Mouse (Mus musculus) E14TG2a.4 (cell line): ENCODE results near the gene Apold1.

ENCODE experiments used
- H3K27me3 ChIP-seq: 2 replicates; pipeline ENCODE4 v1.6.1; 2014; ENCODE audit warnings: low read length, control low read depth; ENCODE audit not compliant: insufficient read depth
- H3K36me3 ChIP-seq: 2 replicates; pipeline ENCODE4 v1.6.1; 2014; ENCODE audit warnings: low read length, control low read depth; ENCODE audit not compliant: insufficient read depth
- H3K4me1 ChIP-seq: replicated peaks from 2 replicates; pipeline ENCODE4 v1.6.1; 2014; ENCODE audit warnings: low read depth, low read length, control low read depth
- H3K4me3 ChIP-seq: replicated peaks from 2 replicates; pipeline ENCODE4 v1.5.1; 2014; ENCODE audit warnings: mild to moderate bottlenecking, low read length
- H3K9me3 ChIP-seq: 2 replicates; pipeline ENCODE4 v1.6.1; 2014; ENCODE audit warnings: low read length, control low read depth
- CTCF ChIP-seq: conservative IDR thresholded peaks from 2 replicates; pipeline ENCODE4 v1.5.1; 2014; ENCODE audit warnings: low read length
- NANOG ChIP-seq: IDR thresholded peaks from 2 replicates; pipeline ENCODE4 v1.6.1; 2014; ENCODE audit warnings: borderline replicate concordance, low read length, mixed read lengths
- POU5F1 ChIP-seq: IDR thresholded peaks from 2 replicates; pipeline ENCODE4 v1.6.1; 2014; ENCODE audit warnings: low read length, borderline replicate concordance

The Apold1 gene

DNA sequence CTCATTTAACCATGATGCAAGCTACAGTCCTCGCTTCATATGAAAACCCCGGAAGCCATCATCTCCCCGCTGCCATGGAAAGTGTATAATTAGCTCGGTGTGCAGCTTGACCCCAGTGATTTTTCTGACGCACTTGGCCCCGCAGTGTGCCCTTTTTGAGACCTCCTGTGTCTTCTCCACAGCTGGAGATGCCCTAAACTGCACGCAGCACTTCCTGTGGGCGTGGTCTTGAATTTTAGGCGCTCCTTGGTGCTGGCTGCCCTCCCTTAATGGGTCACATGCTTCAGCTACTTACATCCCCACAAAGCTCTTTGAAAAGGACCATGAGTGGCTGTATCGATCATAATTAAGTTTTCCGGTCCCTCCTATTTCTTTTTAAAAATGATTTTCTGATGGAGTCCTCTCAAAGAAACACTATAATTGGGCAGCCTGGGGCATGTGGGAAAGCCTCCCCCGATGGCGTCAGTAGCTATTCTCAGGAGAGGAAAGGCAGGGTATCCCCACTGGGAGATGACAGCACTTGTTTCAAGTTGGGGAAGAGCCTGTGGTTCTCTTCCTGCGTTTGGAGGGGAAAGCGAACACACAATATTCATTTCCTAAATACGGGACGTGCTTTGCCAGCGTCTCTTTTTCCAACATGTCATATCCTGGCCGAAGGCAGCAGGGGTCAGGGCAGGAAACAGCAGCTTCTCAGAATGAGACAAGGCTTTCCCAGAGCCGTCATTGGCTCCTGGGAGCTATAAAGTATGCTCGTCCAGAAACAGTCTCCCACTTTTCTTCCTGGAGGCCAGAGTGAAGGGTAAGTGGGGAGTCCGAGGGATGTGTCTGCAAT is at the start of gene Apold1:
Apold1 (plus strand) TSS at position 488 of the 832 bp plus-strand sequence.
- no peaks in the 10 kb centered on the region for H3K9me3 ChIP-seq
- TF ChIP-seq NANOG = no peak
- TF ChIP-seq CTCF = no peak
- no peak for TF ChIP-seq POU5F1
- H3K4me3 ChIP-seq = peak within 1 kb of the TSS; percentile 46
- peaks cover 43% of the 10 kb centered on the region for H3K4me1 ChIP-seq
- H3K36me3 ChIP-seq = no peaks in the 10 kb centered on the region
- peaks cover 53% of the 10 kb centered on the region for H3K27me3 ChIP-seq

DNA sequence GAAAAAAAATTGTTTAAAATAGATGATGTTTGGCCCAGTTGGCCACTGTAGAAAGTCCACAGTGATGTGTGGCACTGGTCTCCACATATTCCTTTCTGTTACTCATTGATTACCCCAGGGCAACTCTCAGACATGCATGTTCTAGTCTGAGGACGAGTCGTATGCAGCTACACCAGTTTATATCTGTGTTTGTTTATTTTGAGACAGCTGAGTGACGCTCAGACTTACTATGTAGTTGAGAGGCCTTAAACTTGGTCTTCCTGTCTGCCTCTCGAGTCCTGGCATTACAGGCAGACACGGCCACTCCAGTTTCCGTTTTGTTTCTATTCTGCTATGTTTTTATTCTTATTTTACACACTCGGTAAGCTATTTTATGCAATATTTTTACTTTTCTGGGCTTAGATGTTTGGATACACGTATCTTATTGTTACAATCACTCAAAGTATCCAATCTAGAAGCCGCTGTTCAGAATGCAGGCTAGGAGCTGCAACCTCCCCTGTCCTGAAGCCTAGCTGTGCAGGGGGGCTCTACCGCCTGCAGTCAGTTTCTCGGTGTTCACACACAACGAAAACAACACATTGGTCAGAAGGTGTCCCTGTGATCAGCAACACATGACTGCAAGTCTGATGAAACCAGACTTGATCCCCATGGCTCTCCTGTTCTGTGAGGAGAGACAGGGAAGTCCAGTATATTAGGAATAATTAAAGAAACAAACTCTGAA is 48.9 kb upstream of the Apold1 start:
- peaks cover 4% of the 10 kb centered on the region; the same call in 1 of the 2 replicates for H3K36me3 ChIP-seq
- H3K9me3 ChIP-seq = no peaks in the 10 kb centered on the region
- H3K27me3 ChIP-seq = no peaks in the 10 kb centered on the region
- TF ChIP-seq CTCF = no peak
- TF ChIP-seq POU5F1 = no peak
- no peak for TF ChIP-seq NANOG
- H3K4me3 ChIP-seq = no peak overlapping the region
- H3K4me1 ChIP-seq = peaks cover 45% of the 10 kb centered on the region

DNA sequence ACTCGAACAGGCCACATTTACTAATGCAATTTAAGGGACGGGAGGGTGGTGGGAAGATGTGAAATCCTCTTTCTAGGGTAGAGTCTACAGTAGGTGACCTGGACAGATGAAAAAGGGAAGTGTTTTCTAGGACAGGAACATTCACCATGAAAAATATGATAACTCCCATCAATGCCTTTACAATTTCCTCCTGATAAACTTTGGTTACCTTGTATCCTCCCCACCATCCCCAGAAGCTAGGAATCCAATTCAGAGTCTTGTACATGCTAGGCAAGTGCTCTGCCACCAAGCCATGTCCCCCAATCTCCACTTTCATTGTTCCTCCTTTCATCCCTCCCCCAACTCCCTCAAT is 48.3 kb upstream of the Apold1 start:
- H3K9me3 ChIP-seq = no peaks in the 10 kb centered on the region
- no peak for TF ChIP-seq CTCF
- no peak for TF ChIP-seq POU5F1
- no peak for TF ChIP-seq NANOG

DNA sequence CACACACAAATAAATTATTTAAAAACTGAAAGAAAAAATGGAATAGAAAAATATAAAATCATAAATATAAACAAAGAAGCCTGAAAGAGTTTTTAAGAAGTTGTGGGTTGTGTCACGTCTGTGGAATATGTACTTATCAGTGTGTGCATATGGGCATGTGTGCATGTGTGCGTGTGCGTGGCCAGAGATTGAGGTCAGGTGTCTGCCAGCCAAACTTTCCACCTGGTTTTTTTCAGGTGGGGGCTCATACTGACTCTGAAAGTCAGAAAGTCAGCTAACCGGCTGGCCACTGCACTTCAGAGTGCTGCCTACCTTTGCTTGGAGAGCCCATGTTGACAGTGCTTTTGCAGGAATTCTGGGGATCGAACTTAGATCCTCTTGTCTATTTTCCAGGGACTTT is 47.2 kb upstream of the Apold1 start:
- Histone ChIP-seq H3K27me3 (no peaks in the 10 kb centered on the region), H3K4me1 (peaks cover 48% of the 10 kb centered on the region), H3K9me3 (no peaks in the 10 kb centered on the region), H3K36me3 (peaks cover 4% of the 10 kb centered on the region; the same call in 1 of the 2 replicates), H3K4me3 (no peak overlapping the region)
- TF ChIP-seq NANOG (no peak), POU5F1 (no peak), CTCF (no peak)

More for the DNA sequence above, 48.3 kb upstream of the Apold1 start:
- no peaks in the 10 kb centered on the region for H3K27me3 ChIP-seq
- no peak overlapping the region for H3K4me3 ChIP-seq
- H3K36me3 ChIP-seq = peaks cover 4% of the 10 kb centered on the region; the same call in 1 of the 2 replicates
- peaks cover 45% of the 10 kb centered on the region for H3K4me1 ChIP-seq

DNA sequence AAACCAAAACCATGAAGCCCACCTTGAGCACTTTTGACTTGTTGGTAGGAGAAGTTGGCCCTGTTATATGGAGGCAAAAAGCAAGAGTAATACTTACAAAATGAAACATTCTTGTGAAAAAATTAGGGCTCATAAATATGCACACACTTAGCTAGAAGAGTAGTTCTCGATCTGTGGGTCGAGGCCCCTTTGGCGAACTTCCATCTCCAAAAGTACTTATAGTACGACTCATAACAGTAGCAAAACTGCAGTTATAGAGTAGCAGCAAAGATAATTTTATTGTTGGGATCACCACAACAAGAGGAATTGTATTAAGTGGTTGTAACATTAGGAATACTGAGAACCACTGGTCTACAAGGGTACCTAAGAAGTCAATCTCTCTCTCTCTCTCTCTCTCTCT is 41.7 kb upstream of the Apold1 start:
- Histone ChIP-seq H3K27me3 (no peaks in the 10 kb centered on the region), H3K4me3 (no peak overlapping the region), H3K36me3 (peaks cover 25% of the 10 kb centered on the region), H3K9me3 (no peaks in the 10 kb centered on the region), H3K4me1 (peaks cover 28% of the 10 kb centered on the region)
- no peak for TF ChIP-seq CTCF
- no peak for TF ChIP-seq NANOG
- no peak for TF ChIP-seq POU5F1

DNA sequence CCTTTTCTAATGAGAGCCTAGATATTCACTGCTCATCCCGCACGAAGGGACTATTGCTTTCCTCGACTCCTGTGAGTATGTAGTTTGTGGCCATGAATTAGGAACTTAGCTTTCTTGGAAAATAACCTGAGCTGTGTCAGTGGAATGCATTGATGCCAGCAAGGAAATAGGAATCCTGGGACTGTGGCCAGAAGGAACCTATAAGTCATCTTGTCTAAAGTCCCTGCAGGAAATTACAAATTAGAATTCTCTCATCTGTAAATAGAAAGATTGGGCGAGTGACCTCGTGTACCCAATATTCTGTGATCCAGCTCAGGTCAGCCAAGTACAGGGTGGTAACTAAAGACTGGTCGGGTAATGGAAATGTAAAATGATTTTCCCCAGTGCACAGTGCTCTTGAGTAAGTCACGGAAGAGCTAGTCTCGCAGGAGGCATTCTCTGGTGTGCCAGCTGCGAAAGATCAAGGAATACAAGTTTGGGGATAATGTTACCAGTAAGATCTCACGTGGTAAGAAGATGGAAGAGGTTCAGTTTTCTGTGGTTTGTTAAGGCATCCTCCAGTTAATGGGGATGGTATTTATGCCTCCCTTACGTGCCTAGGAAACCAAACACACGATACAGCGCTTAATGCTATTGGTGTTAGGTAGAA is 37.6 kb upstream of the Apold1 start:
- TF ChIP-seq POU5F1 = no peak
- TF ChIP-seq CTCF = no peak
- no peak for TF ChIP-seq NANOG
- Histone ChIP-seq H3K36me3 (peaks cover 21% of the 10 kb centered on the region), H3K27me3 (no peaks in the 10 kb centered on the region), H3K4me3 (no peak overlapping the region), H3K9me3 (no peaks in the 10 kb centered on the region), H3K4me1 (peaks cover 25% of the 10 kb centered on the region)

DNA sequence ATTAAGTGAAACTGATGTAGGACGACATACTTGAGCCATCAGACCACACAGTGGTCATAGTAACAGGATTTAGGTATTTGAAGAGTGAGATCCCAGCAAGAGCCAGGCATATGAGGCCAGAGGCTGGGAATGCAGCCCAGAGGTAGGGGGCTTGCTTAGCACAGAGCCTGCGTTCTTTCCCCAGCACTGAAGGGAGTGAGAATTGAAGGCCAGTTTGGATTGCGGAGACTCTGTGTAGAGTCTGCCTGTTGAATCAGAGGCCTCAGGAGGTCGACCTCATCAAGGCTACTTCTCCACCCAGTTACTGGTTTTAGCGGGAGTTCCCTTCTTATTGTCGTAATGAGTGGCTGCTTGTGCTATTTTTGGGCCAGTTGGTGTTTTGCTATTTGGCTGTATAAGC is 35.5 kb upstream of the Apold1 start:
- Histone ChIP-seq H3K4me3 (no peak overlapping the region), H3K4me1 (peaks cover 18% of the 10 kb centered on the region), H3K36me3 (peaks cover 30% of the 10 kb centered on the region), H3K9me3 (no peaks in the 10 kb centered on the region), H3K27me3 (no peaks in the 10 kb centered on the region)
- TF ChIP-seq POU5F1 (no peak), CTCF (no peak), NANOG (no peak)

DNA sequence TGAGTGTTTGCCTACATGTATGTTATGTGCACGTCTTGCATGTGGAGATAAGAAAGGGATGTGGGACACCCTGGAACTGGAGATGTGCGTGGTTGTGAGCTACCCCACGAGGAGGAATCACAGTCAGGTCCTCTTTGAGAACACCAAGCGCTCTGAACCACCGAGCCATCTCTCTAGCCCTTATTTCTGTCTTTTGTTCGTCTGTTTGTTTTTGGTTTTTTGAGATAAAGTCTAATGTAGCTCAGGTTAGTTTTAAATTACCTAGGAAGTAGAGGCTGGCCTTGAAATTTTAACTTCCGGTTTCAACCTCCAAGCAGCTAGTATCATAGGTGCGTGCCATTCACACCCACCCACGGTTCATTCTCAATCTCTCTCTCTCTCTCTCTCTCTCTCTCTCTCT is 34.7 kb upstream of the Apold1 start:
- H3K9me3 ChIP-seq = no peaks in the 10 kb centered on the region
- no peak overlapping the region for H3K4me3 ChIP-seq
- H3K4me1 ChIP-seq = peaks cover 26% of the 10 kb centered on the region
- H3K36me3 ChIP-seq = peaks cover 29% of the 10 kb centered on the region
- TF ChIP-seq POU5F1 (no peak), CTCF (no peak), NANOG (no peak)
- H3K27me3 ChIP-seq = no peaks in the 10 kb centered on the region
